Mouse (Mus musculus) heart, postnatal 4 days (tissue): ENCODE data around the gene Ap1ar. TPM values are rescaled to one million over a fixed set of nuclear protein-coding genes. Genes with fewer than 3 reads are reported as not detected.

Source experiments
- total RNA-seq, 2 experiments: library from RNA; stranded (reverse); gene quantifications; 2 replicates each; pipeline ENCODE4 v1.2.3; 2021

Ap1ar gene
- total RNA-seq, 2 experiments from 2014 or later = 19.7 to 20.6 TPM

Other genes with a start within 250 kb of the Ap1ar start
- not detected for gene Neurog2, start 204.4 kb downstream of the Ap1ar start, total RNA-seq
- gene Alpk1, start 57.0 kb downstream of the Ap1ar start, total RNA-seq = 1 to 10 TPM; 4.4 to 4.6 TPM
- 1 to 10 TPM; 2.0 to 2.1 TPM for gene Tifa, start 47.7 kb downstream of the Ap1ar start, total RNA-seq
- 10 to 100 TPM in 1 of 2 experiments, 1 to 10 TPM in 1; 9.4 to 11.7 TPM for gene Fam241a, start 58.8 kb upstream of the Ap1ar start, total RNA-seq